Mouse (Mus musculus) cerebellum, adult 18-20 months (tissue): ENCODE measurements at regions not wholly inside any gene's neighbourhood (a gene's known extent, or its start where the extent isn't known, plus 50 kb on each side); places are given as distances from the start of the nearest gene placed in this dataset.

Experiments
- DNase-seq, 2 experiments: peaks; one replicate each; pipeline ENCODE4 v3.0.0; 2021

DNA sequence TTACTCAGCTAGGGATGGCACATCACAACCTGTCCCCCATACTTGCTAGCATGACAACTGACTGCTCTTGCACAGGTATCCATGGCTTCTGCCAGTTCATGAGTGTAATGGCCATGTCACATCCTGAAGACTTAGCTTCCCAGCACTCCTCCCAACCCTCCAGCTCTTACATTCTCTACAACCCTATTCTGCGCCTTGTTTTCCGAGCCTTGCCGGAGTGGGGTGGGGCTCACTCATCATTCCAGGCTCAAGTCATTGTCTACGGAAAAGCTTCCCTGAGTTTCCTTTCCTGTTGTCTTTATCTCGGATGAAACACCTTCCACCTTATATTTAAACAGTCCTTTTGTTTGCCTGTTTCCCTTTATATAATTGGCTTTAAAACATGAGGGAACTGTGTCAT, 69.6 kb downstream of the Prdm13 start:
- DNase-seq: no peak

DNA sequence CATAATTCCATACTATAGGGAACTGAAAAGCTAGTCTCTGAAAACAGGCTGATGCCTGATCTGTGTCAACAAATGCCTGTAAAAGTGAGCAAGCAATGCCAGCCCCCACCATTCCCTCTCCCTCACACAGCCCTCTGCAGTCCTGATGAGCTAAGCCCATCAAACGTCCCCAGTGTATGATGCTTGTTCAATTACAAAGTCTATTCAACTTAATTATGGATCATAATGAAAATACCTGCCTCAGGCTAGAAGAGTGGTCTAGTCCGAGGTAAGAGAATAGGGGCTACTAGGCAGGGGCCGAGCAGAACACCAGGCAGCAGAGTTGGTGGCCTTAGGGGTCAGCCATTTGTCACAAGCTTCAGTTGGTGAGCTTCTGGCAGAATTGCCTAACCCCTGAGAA, 71.3 kb downstream of the Prdm13 start:
- no peak for DNase-seq

DNA sequence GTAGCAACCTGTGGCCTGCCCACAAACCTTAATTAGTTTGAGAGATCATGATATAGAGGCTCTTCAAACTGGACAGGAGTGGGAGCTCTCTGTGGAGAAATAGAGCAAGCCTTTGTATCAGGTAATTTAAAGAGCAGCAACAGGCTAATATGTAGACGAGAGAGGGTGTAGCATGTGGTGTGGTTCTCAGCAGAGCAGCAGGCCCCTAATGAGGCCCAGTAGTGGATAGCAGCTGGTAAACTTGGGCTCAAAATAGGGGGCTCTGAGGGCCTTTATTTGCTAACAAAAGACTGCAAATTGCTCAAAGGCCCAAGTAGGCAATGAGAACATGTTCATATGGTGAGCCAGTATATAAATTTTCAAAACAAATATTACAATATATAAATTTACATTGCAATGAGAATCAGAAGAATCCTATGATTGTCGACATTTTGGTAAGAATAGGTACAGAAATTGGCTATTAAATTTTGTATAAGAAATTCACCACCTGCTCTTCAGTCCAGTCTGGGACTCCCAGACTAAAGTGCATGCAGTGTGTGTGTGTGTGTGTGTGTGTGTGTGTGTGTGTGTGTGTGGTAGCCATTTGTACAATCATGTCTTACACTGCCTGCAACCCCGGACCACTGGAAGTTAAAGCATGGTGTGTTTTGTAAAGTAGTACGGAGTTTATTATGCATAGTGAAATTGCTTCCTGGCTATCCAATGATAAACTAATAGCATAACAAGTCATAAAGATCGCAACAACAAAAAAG, 74.1 kb downstream of the Prdm13 start:
- DNase-seq: no peak

DNA sequence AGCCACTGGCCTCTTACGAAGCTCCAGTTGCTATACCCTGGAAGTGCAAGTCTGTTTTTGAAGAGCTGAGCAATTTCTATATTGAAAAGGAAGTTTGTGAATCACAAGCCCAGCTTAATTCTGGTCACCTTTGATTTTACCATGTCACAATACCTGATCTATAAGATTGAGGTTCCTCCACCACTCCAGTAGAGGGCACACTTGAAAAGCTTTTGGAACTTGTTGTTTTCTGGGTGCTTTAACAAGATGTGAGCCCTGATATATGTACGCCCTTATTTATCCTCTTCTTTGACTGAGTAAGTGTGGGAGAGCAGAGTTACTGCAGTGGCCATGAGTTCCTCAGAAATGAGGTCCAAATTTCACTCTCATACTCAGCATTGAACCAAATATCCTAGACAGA, 87.7 kb downstream of the Prdm13 start:
- DNase-seq: no peak

DNA sequence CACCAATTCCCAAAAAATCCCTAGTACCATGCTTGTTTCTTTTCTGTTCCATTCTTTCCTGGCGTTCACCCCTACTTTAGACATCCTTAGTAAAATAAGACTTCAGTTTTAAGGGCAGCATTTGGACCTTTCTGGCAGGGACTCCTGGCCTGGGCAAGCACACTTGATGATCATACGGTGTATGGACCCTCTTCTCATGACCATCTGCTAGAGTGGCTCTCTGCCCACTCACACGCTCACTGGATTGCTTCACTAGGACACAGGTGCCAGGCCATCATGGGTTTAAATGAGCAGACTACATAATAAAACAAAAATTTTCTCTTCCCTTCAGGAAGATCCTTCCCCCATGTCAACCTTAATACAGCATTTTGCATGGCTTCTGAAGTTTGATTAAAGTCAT, 138.0 kb downstream of the Prdm13 start:
- peak; percentile 21 for DNase-seq

DNA sequence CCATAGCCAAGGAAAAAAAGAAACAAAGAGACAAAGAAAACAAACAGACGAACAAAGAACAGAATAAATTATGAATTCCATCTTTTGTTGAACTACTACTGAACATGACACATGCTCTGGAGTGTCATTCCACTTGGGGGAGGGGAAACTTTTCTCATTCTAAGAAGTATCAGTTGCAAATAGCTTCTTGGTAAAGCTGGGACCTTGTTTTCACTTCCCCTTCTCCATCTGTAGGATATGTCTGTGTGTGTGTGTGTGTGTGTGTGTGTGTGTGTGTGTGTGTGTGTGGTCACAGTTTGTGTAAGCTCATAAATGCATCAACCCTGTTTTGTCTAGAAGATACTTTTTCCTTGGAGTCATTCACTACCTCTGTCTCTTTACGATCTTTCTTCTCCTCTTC, 146.2 kb downstream of the Prdm13 start:
- no peak for DNase-seq

DNA sequence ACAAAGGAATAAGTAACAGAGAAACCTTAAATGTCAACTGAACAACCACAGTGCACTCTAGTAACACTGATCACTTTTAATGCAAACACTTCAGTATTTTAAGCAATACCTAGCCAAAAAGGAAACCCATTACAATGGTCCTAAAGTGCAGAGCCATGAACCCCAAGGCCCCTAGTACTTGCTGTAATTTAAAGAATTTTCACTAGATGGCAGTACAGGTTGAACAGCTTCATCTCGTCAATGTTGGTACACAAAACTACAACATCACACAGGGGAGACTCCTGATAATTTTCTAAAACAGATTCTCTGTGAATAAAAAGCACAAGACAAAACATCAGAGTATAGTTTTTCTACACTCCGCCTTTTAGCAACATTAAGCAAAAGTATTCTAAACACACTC, 149.8 kb downstream of the Prdm13 start:
- no peak for DNase-seq

DNA sequence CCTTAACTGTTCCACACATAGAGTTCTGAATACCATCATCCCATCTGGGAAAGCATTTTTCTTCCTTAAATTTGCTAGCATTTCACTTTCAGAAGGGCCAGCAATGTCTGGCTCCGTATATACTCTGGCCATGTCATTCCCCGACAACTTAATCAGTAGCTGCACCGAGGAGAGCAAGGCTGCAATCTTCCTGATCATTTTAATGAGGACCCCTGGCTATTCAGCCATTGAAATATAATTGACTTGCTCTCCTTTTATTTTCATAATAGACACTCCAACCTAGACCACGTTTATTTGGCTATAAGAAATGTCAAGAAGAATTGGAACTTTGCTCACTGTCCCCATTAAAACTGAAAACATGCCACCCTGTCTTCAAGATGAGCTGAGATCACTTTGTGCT, 153.6 kb downstream of the Prdm13 start:
- DNase-seq: no peak
